Mouse (Mus musculus): ENCODE results near the gene Ubtd1. TPM values are rescaled to one million over a fixed set of nuclear protein-coding genes. Genes with fewer than 3 reads are reported as not detected.

Gene Ubtd1
- total and polyA plus RNA-seq, 3 experiments, result 3.4 to 5.8 (median 3.6) TPM

DNA sequence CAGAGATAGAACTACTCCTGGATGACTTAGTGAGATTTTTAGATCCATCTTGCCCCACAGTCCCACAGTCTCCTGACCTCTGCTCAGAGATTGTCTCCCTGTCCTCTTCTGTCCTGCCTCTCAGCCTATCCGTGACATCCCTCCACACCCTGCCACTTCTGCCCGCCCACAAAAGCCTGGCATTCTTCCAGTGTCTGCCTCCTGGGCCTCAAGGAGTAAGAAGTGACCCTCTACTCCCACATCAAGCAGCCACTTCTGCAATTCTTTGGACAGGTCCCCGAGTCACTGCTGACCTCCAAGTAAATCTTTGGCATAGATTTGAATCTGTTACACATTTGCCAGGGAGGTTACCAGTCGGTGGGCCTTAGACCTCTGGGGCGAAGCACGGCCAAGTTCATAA lies 72.7 kb downstream of the Ubtd1 start:
- in situ Hi-C loops (cut with MboI; ENCODE audit: low pct_ligation_motif_present, low pct_unique_long_range_greater_than_20kb, low sequenced_read_pairs), result no loop called here

GRCm38 (mm10) chr19:42055881-42056280 lies 74.3 kb downstream of the Ubtd1 start:
- Histone ChIP-seq H3K9ac (ENCODE audit: insufficient read depth, low read depth) (no peak overlapping the region), H3K4me3 (replicated peaks in 1 of 3; ENCODE audit: low read depth in 2 of 3, low read length in 2 of 3, poor library complexity in 1 of 3) (no peak overlapping the region), H3K27ac (ENCODE audit: insufficient read depth, low read depth) (no peak overlapping the region), H3K4me2 (ENCODE audit: insufficient read depth, low read depth, poor library complexity, severe bottlenecking) (no peak overlapping the region), H3K27me3 (replicated peaks) (peaks cover 43% of the 10 kb centered on the region), H3K4me1 (ENCODE audit: control insufficient read depth in 1 of 2, insufficient read depth in 2 of 2) (no peaks in the 10 kb centered on the region), H3K36me3 (replicated peaks in 1 of 2; ENCODE audit: control insufficient read depth in 1 of 2, insufficient read depth in 1 of 2, low read length in 1 of 2) (no peaks in the 10 kb centered on the region), H3K79me2 (replicated peaks; ENCODE audit: control insufficient read depth, extremely low read depth, insufficient read depth, poor library complexity, severe bottlenecking) (no peaks in the 10 kb centered on the region), H3K9me3 (replicated peaks; ENCODE audit: low read length) (no peaks in the 10 kb centered on the region)
- dilution Hi-C loops (cut with MboI; ENCODE audit: extremely low pct_ligation_motif_present, extremely low pct_unique_long_range_greater_than_20kb, low sequenced_read_pairs), result no loop called here
- DNase-seq (ENCODE audit: extremely low read depth), result no peak
- TF ChIP-seq PAX5 (IDR thresholded peaks at IDR 0.05; ENCODE audit: low read length) (no peak), MXI1 (IDR thresholded peaks at IDR 0.05; ENCODE audit: low read depth, low read length) (no peak), CHD1 (IDR thresholded peaks at IDR 0.05; ENCODE audit: low read depth, low read length) (no peak), GABPA (IDR thresholded peaks at IDR 0.05; ENCODE audit: insufficient replicate concordance, low read depth, low read length) (no peak), UBTF (IDR thresholded peaks at IDR 0.05; ENCODE audit: low read depth, low read length) (no peak), SMC3 (IDR thresholded peaks at IDR 0.05; ENCODE audit: low read depth, low read length) (no peak), CHD2 (IDR thresholded peaks at IDR 0.05; ENCODE audit: low read length) (no peak), JUN (IDR thresholded peaks at IDR 0.05; ENCODE audit: insufficient read depth, low read depth, low read length) (no peak), NELFE (IDR thresholded peaks at IDR 0.05; ENCODE audit: low read depth, low read length) (no peak), TCF12 (IDR thresholded peaks at IDR 0.05; ENCODE audit: low read depth, low read length) (no peak), RCOR1 (conservative IDR thresholded peaks at IDR 0.05; ENCODE audit: low read depth, low read length) (no peak), ZNF384 (IDR thresholded peaks at IDR 0.05; ENCODE audit: low read depth, low read length) (no peak), ZKSCAN1 (IDR thresholded peaks at IDR 0.05; ENCODE audit: borderline replicate concordance, low read depth, low read length) (no peak), ELF1 (IDR thresholded peaks at IDR 0.05; ENCODE audit: low read depth, low read length) (no peak), TBP (conservative IDR thresholded peaks at IDR 0.05; ENCODE audit: low read depth, low read length) (no peak)
- in situ Hi-C loops (cut with MboI; ENCODE audit: low pct_ligation_motif_present, low pct_unique_long_range_greater_than_20kb, low sequenced_read_pairs), result no loop called here

More for the DNA sequence above, 72.7 kb downstream of the Ubtd1 start:
- Histone ChIP-seq H3K4me2 (ENCODE audit: insufficient read depth, low read depth, poor library complexity, severe bottlenecking) (no peak overlapping the region), H3K4me1 (ENCODE audit: control insufficient read depth in 1 of 2, insufficient read depth in 2 of 2) (no peaks in the 10 kb centered on the region), H3K27ac (ENCODE audit: insufficient read depth, low read depth) (no peak overlapping the region), H3K9me3 (replicated peaks; ENCODE audit: low read length) (no peaks in the 10 kb centered on the region), H3K79me2 (replicated peaks; ENCODE audit: control insufficient read depth, extremely low read depth, insufficient read depth, poor library complexity, severe bottlenecking) (no peaks in the 10 kb centered on the region), H3K9ac (ENCODE audit: insufficient read depth, low read depth) (no peak overlapping the region), H3K4me3 (replicated peaks in 1 of 3; ENCODE audit: low read depth in 2 of 3, low read length in 2 of 3, poor library complexity in 1 of 3) (no peak overlapping the region), H3K36me3 (replicated peaks in 1 of 2; ENCODE audit: control insufficient read depth in 1 of 2, insufficient read depth in 1 of 2, low read length in 1 of 2) (no peaks in the 10 kb centered on the region), H3K27me3 (replicated peaks) (peaks cover 34% of the 10 kb centered on the region)
- TF ChIP-seq NRF1 (IDR thresholded peaks at IDR 0.05; ENCODE audit: low read depth, low read length), result no peak
- TF ChIP-seq UBTF (IDR thresholded peaks at IDR 0.05; ENCODE audit: low read depth, low read length), result no peak
- no peak for TF ChIP-seq ZMIZ1 (IDR thresholded peaks at IDR 0.05; ENCODE audit: low read depth, low read length)
- no peak for TF ChIP-seq USF1 (IDR thresholded peaks at IDR 0.05; ENCODE audit: low read depth, low read length)
- TF ChIP-seq ELF1 (IDR thresholded peaks at IDR 0.05; ENCODE audit: low read depth, low read length), result no peak
- no peak for TF ChIP-seq CHD2 (IDR thresholded peaks at IDR 0.05; ENCODE audit: low read length)
- no peak for TF ChIP-seq SMC3 (IDR thresholded peaks at IDR 0.05; ENCODE audit: low read depth, low read length)
- no peak for TF ChIP-seq MAZ (IDR thresholded peaks at IDR 0.05; ENCODE audit: low read depth, low read length)
- TF ChIP-seq JUN (IDR thresholded peaks at IDR 0.05; ENCODE audit: insufficient read depth, low read depth, low read length), result no peak
- no peak for DNase-seq (ENCODE audit: extremely low read depth)
- dilution Hi-C loops (cut with MboI; ENCODE audit: extremely low pct_ligation_motif_present, extremely low pct_unique_long_range_greater_than_20kb, low sequenced_read_pairs), result no loop called here

Data from CH12.LX (cell line).